Mouse (Mus musculus): ENCODE results near the gene Fstl1. TPM values are rescaled to one million over a fixed set of nuclear protein-coding genes. Genes with fewer than 3 reads are reported as not detected.

The Fstl1 gene
- total RNA-seq, 2 experiments from 2014 or later: 67.0 to 71.9 TPM

DNA sequence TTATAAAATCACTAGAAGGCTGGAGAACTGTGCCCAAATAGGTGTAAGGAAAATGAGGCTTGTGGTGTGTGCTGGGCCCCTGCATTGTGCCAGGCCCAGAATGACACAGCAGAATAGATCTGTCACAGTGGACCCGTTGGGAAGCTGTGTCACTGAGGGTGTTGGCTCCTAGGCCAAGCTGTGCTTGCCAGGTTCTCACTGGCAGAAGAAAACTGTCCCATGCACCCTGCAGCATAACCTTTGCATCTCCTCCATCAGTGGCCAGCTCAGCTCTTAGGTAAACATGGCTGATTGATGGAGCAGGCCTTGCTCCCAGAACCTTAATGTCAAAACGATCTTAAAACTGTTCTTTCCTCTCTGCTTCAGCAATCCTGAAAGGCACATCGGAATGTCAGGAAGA lies 79.7 kb downstream of the Fstl1 start:
- intact Hi-C loops (cut with DNase I): no loop called here
- no peak for DNase-seq (ENCODE audit: extremely low spot score in 1 of 2, low spot score in 2 of 2)

DNA sequence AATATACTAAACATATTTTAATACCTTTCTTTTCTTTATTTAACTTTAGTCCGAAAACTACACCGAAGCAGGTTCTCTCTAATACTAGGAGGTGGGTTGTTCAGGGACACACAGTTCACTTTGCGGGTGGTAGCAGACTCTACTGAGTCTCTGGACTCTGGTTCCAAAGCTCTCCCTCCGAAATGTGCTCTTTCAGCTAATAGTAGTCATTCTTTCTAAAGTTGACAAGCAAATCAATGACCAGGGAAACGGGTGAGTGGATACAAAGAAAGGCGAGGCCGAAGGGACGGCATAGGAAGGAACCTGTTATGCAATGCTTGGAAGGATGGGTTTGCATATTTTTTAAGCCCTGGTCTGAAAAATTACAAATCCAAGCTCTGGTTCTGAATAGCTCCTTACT lies 80.8 kb downstream of the Fstl1 start:
- intact Hi-C loops (cut with DNase I): no loop called here
- DNase-seq (ENCODE audit: extremely low spot score in 1 of 2, low spot score in 2 of 2): no peak

DNA sequence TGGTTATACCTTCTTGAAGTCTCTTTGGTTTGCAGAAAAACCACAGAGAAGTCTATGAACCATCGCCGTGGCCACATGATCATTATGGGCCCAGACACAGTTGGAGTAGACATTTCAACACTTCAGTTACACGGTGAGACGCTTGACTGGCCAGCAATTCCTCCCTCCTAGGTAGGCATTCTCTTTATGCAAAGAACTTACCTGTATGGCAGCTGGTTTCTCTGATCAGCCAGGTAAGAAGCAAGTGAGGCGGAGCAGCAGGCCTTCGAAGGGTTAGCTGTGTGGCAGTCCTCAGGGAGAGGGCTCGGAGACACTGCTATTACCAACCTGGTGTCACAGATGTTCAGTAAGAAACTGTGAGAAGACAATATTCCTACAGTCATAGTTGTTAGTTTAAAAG lies 83.5 kb downstream of the Fstl1 start:
- intact Hi-C loops (cut with DNase I): no loop called here
- no peak for DNase-seq (ENCODE audit: extremely low spot score in 1 of 2, low spot score in 2 of 2)

DNA sequence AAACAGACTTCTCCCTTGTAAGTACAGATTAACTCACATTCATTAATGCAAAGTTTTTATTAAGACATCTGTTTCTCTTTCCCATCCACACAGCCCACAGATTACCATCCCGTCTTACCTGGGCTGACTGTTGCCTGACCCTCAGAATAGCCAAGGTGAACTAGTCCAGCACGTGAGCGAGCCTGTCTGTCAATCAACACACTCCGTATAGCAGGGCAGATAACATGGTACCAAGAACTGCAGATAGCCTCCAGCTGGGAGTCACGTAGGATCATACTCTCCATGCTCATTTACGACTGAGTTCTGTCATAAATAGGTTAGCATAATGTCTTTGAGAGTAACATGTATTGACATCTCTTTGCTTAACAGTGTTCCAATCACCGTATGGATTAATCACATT lies 84.4 kb downstream of the Fstl1 start, which contains the start of gene Gm36028:
Gene Gm36028 (minus strand): TSS at position 118 of the 400 bp plus-strand sequence.
- intact Hi-C loops (cut with DNase I): no loop called here
- no peak for DNase-seq (ENCODE audit: extremely low spot score in 1 of 2, low spot score in 2 of 2)

DNA sequence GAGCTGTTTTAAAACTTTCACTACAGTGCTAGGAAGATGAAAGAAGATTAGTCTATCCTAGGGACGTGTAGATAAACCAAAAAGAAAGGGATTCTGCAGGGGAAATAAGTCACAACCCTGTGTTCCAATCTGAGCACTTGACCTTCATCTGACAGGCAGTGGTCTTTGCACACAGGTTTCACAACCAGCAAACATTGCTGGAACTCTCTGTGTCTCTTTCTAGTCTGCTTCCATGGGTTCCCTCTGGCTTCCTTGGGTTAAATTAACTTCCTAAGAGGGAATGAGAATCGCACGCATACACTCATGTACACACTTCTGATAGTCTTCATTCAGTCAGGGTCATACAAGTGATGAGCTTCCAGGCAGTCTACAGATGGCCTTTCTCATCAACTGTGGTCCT lies 87.2 kb downstream of the Fstl1 start:
- intact Hi-C loops (cut with DNase I): no loop called here
- DNase-seq (ENCODE audit: extremely low spot score in 1 of 2, low spot score in 2 of 2): no peak

DNA sequence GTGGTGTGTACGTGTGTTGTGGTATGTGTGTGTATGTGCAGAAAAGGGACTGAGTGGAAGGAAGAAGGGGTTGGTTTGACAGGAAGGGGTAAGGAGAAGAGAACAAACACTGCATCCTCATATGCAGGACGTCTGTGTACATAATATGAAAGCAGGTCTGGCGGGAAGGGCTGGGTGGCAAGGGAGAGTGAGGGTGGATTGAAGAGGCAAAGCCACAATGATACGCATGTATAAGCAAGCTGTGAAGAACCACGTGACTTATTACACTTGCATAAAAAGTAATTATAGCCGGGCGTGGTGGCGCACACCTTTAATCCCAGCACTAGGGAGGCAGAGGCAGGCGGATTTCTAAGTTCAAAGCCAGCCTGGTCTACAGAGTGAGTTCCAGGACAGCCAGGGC lies 89.2 kb downstream of the Fstl1 start:
- intact Hi-C loops (cut with DNase I): loop anchor here (5.0 kb wide), 1 partner anchor 179 kb away; no protein-coding TSS in a partner anchor
- DNase-seq (ENCODE audit: extremely low spot score in 1 of 2, low spot score in 2 of 2): no peak

DNA sequence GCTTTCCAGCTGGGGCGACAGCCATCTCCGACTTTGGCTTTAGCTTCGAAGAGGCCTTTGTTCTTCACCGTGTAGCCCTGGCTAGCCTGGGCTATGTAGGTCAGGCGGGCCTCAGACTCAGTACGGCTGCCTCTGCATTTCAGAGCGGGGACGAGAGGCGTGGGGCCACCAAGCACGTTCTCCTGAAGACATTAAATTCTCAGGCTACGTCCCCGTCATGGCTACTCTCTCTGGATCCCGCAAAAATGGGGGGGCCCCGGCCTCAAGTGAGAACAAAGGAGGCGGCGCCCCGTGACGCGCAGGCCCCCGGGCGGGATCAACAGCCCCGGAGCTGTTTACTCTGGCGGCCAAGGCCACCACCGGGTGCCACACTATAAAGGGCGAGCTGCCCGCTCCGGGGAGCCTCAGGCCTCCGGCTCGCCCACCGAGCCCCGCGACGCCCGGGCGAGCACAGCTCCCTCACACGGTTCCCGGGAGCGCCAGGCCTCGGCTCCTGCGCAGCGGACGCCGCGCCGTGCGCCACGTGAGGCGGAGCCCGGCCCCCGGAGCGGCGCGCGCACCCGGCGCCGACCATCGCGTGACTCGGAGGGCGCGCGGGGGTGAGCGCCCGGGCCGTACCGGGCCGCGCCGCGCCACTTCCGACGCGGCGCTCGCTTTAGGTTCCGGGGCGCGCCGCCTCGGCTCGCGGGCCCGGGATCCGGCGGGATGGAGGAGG lies 91.3 kb downstream of the Fstl1 start, which contains the start of gene Lrrc58:
Gene Lrrc58 (plus strand): TSS at position 599 of the 715 bp plus-strand sequence.
- intact Hi-C loops (cut with DNase I): loop anchor here (5.0 kb wide), 1 partner anchor 181 kb away; no protein-coding TSS in a partner anchor

DNA sequence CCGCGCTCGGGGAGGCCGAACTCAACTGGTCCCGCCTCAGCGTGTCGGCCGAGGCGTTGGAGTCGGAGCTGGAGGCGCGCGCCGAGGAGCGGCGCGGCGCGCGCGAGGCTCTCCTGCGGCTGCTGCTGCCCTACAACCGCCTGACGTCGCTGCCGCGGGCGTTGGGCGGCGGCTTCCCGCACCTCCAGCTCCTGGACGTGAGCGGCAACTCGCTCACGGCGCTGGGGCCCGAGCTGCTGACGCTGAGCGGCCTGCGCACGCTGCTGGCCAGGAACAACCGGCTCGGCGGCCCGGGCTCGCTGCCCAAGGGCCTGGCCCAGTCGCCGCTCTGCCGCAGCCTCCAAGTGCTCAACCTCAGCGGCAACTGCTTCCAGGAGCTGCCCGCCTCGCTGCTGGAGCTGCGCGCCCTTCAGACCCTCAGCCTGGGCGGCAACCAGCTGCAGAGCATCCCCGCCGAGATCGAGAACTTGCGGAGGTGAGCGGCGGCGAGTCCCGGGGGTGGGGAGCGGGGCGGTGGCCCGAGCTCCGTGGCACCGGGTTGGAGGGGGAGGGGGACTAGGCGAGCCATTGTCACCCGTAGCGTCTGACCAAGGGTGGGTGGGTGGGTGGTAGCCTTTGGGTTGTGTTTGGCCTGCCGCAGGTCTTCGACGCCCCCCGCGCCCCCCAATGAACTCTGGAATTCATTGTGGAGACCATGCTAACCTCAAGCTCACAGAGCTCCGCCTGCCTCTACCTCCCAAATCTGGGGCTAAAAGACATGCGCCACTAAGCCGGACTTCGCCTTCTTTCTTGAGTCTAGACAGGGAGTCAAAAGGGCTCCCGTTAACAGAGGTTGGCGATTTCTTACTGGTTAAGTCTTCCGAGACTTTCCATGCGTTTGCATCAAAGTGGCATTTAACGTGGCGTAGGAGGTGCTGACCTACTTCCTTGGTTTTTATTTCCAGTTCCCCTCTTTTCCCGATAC lies 92.1 kb downstream of the Fstl1 start:
- DNase-seq (ENCODE audit: extremely low spot score in 1 of 2, low spot score in 2 of 2): peak; percentile 32 to 75
- intact Hi-C loops (cut with DNase I): loop anchor here (5.0 kb wide), 1 partner anchor 181 kb away; no protein-coding TSS in a partner anchor

More for the DNA sequence above, 91.3 kb downstream of the Fstl1 start, which contains the start of gene Lrrc58:
- peak; percentile 70 to 92 for DNase-seq (ENCODE audit: extremely low spot score in 1 of 2, low spot score in 2 of 2)

DNA sequence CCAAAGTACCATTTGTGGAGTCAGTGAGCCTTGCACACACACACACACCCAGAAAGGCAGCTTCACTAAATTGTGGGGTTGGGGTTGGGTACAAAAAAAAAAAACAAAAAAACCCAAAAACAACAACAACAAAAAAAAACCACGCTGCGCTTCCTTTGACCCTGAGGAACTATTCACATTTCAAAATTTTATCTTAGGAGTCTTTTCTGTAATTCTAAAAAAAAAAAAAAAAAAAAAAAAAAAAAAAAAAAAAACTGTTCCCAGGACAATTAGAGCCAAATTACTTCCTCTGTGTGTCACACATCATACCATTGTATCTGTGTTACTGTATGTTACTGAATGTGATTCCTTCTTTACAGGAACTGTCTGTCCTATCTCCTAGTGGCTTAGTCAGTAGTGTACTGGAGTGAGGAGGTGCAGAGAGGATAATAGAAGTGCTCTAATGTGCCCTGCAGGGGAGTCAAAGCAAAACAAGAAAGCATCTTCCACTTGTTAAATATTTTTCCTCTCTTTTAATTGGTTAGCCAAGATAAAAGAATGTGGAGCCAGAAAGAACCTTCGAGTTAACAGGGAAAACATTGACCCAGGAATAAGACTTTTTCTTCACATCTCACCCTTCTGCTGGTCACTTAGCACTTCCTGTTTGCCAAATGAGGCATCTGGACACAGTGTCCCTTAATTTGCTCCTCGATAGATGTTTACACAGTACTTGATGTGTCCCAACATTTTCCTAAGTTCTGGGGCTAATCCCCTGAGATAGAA lies 93.0 kb downstream of the Fstl1 start:
- no peak for DNase-seq (ENCODE audit: extremely low spot score in 1 of 2, low spot score in 2 of 2)
- intact Hi-C loops (cut with DNase I): loop anchor here (5.0 kb wide), 1 partner anchor 182 kb away; no protein-coding TSS in a partner anchor

DNA sequence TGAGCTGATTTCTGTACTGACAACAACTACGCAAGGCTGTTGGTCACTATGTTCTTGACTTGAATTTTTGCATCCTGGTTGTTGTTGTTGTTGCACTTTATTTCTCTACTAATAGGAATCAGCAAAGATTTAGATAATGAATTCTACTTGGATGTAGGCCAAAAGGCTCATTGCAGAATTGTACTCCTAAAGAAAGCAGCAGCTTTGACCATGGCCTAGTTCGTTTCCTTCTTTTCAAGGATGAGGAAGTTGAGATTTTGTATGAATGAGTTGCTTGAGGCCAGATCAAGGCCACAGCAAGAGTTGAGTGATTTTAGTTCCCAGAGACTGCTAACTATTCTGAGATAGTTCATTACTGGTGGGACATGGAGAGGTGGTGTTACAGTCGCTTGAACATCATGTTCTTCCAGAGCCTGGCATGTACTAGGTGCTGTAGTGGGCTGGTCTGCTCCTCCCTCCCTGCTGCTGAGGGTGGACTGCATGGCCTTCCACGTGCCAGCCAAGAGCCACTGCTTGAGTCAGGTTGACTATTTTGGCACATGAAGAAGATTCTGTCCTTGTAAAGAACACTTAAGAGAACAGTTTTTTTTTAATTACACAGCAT lies 94.5 kb downstream of the Fstl1 start:
- DNase-seq (ENCODE audit: extremely low spot score in 1 of 2, low spot score in 2 of 2): peak in 1 of 2 experiments; percentile 26
- intact Hi-C loops (cut with DNase I): no loop called here

DNA sequence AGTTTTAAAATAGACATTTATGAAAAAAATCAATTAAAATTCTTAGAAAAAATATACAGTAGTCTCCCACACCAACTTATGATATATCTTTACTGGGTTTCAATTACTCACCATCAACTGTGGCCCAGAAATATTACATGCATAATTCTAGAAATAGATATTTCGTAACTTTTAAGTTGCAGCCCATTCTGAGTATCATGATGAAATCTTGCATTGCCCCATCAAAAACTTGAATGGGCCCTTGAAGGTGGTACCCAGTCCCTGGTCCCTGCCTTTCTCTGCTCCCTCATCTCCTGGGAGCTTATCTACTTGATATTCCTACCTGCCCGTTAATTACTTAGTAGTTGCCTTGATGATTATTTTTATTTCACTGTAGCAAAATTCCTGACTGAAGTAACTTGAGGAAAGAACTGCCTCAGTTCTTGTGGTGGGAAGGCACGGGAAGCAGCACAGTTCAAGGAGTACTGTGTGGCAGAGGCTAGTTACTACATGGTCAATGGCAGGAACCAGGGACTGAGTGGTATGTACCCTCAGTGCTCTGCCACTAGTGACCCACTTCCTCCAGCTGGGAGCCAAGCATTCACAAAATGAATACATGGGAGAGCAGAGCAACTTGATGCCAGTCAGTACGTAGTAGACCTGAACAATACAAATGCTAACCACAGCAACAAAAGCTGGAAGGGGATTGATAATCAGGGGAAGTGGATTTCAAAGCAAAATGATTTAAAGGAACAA lies 98.0 kb downstream of the Fstl1 start:
- intact Hi-C loops (cut with DNase I): no loop called here

DNA sequence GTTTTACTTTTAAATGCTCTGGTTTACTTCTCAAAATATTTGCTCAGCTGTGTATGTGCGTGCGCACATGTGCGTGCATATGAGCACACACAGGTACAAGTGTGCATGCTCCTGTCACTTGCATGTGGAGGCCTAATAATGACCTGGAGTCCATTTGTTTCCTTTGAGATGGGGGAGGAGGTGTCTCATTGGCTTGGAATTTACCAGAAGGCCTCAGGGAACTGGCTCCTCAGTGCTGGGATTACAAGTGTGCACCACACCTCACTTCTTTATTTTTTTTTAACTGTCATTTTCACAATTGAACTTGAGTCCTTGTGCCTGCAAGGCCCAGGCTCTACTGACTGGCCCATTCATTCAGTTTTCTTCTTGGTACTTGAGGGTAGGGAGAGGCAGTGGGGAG lies 100.7 kb downstream of the Fstl1 start:
- intact Hi-C loops (cut with DNase I): no loop called here
- no peak for DNase-seq (ENCODE audit: extremely low spot score in 1 of 2, low spot score in 2 of 2)

More for the DNA sequence above, 98.0 kb downstream of the Fstl1 start:
- no peak for DNase-seq (ENCODE audit: extremely low spot score in 1 of 2, low spot score in 2 of 2)

DNA sequence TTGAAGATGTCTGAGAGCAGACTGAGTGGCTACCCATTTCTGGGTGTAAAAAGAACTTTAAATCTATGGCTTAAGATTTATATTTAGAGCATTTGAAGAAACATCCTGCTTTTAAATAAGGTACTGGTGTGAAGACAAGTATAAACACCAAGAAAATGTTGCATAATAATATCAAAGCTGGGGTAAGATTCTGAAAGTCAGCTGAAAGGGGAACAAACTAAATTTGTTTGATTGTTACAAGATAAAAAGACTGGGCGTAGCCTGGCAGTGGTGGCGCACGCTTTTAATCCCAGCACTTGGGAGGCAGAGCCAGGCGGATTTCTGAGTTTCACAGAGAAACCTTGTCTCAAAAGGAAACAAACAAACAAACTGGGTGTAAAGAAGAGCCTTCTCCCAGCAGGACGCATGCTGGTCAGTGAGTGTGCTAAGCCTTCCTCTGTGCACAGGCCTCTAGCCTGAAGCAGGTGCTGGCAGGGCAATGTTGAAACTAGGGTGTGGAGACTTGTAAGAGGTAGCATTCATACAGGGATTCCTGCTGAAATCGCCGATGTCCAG lies 102.4 kb downstream of the Fstl1 start:
- DNase-seq (ENCODE audit: extremely low spot score in 1 of 2, low spot score in 2 of 2): no peak
- intact Hi-C loops (cut with DNase I): no loop called here

DNA sequence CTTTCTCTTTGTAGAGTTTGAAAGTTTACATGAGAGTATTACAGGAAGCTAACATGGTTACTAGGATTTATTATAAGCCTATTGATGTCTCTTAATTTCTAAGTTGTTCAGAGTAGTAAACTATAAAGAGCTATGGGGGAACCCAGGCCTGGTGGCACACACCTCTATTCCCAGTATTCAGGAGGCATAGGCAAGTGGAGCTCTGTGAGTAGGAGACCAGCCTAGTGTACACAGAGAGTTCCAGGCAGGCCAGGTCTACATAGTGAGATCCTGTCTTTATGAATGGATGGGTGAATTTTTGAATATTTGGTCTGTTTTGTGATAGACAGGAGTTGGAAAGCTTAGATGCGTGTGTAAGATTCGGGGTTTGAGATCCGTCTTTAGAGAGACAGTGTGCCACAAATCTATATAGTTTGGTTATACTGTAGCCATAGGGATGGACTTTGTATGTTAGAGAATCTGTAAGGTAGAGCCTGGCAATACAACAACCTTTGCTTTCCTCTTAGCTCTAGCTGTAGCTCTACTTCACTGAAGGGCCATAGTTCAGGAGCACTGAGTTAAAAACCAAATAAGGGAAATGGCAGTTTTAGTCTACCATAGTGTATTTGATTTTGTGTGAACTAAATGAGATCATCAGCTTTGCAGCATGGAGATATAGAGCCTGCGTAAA lies 103.2 kb downstream of the Fstl1 start:
- no peak for DNase-seq (ENCODE audit: extremely low spot score in 1 of 2, low spot score in 2 of 2)
- intact Hi-C loops (cut with DNase I): no loop called here

DNA sequence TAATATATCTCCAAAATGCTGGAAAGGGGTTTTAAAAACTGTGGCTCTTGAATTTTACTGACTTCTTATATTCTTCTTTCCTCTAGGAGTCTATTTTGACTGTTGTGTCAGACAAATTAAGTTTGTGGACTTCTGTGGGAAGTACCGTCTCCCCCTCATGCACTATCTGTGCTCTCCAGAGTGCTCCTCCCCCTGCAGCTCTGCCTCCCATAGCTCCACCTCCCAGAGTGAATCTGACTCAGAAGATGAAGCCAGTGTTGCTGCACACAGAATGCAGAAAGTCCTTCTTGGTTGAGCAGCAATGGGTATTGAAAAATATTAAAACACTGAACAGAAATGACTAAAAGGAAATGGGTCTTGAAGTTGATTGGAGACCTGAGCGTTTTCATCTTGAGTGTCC lies 104.5 kb downstream of the Fstl1 start:
- intact Hi-C loops (cut with DNase I): no loop called here
- DNase-seq (ENCODE audit: extremely low spot score in 1 of 2, low spot score in 2 of 2): no peak
